Mouse (Mus musculus) gastrocnemius, adult 8-10 months (tissue): ENCODE measurements around the gene Slc35g3. TPM values are rescaled to one million over a fixed set of nuclear protein-coding genes. Genes with fewer than 3 reads are reported as not detected.
A peak's percentile ranks its signal among the peaks of the same experiment; 100 is the strongest.

Experiments
- DNase-seq, 2 experiments: peaks; one replicate each; pipeline ENCODE4 v3.0.0; 2022; ENCODE audit warnings: low spot score in 2 of 2
- total RNA-seq, 4 experiments: library from RNA; stranded (reverse); gene quantifications; 2 replicates each; pipeline ENCODE4 v1.2.4; 2022

Slc35g3 gene
- total RNA-seq = not detected

DNA sequence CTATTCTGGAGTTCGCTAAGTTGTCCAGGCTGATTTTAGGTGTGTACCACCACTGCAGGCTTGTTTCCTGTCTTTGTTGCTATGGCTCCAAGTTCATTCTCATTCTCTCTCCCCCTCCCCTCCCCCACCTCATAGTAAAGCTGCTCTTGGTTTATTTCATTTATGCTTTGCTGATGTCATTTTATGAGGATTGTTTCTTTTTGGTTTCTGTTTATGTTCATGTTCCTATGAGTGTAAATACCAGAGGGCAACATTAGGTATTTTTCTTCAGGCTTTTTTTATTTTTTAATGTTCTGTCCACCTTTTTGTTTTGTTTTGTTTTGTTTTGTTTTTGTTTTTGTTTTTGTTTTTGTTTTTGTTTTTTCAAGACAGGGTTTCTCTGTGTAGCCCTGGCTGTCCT is at the start of gene Slc35g3:
Slc35g3 (minus strand) TSS at position 101 of the 400 bp plus-strand sequence.
- no peak for DNase-seq

DNA sequence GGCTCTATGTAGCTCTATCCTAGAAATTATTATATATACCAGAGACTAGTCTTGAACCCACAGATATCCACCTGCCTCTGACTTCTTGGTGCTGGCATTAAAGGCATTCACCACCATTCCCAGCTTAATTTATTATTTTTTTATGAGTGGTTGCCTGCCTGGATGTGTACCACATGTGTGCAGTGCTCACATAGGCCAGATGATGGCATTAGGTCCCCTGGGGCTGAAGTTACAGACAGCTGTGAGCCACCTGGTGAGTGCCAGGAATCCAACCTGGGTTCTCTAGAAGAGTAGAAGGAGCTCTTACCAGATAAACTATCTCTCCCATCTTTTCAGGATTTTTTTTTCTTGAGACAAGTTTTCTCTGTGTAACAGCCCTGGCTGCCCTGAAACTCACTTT is 48.5 kb upstream of the Slc35g3 start:
- DNase-seq = no peak

DNA sequence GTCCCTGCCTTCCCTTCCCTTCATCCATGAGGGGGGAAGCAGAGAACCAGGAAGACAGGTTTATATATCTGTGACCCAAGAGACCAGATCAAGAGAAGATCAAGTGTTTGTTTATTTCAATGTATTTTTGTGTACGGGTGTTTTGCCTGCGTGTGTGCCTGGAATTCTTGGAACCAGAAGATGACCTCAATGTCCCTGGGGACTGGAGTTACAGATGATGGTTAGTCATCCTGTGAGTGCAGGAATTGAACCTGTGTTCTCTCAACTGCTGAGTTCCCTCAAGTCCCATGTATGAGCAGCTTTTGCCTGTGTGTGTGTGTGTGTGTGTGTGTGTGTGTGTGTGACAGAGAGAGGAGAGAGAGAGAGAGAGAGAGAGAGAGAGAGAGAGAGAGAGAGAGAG is 45.9 kb upstream of the Slc35g3 start:
- no peak for DNase-seq

DNA sequence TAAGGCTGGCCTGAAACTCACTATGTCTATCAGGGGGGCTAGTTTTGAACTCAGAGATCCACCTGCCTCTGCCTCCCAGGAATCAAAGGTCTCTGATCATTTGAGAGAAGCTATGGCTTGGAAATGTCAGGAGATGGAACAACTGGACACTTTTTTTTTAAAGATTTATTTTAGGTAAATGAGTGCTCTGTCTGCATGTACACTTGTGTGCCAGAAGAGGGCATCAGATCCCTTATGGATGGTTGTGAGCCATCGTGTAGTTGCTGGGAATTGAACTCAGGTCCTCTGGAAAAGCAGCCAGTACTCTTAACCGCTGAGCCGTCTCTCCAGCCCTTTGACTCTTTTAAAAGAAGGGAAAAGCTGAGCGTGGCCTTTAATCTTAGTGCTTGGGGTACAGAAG is 44.6 kb upstream of the Slc35g3 start:
- DNase-seq = no peak

GRCm38 (mm10) chr11:69804972-69805909 is 43.5 kb upstream of the Slc35g3 start, which contains the start of gene Tmem102:
Gene Tmem102 (minus strand): TSS chr11:69805624.
- no peak for DNase-seq

GRCm38 (mm10) chr11:69804652-69804940 is 42.8 kb upstream of the Slc35g3 start:
- no peak for DNase-seq

GRCm38 (mm10) chr11:69803786-69804651 is 42.3 kb upstream of the Slc35g3 start:
- DNase-seq = peak; percentile 55 to 64

- no peak for DNase-seq
Measured at GRCm38 (mm10) chr11:69803328-69803727, 41.6 kb upstream of the Slc35g3 start.

GRCm38 (mm10) chr11:69802648-69803105 is 40.9 kb upstream of the Slc35g3 start:
- peak; percentile 75 to 79 for DNase-seq

DNA sequence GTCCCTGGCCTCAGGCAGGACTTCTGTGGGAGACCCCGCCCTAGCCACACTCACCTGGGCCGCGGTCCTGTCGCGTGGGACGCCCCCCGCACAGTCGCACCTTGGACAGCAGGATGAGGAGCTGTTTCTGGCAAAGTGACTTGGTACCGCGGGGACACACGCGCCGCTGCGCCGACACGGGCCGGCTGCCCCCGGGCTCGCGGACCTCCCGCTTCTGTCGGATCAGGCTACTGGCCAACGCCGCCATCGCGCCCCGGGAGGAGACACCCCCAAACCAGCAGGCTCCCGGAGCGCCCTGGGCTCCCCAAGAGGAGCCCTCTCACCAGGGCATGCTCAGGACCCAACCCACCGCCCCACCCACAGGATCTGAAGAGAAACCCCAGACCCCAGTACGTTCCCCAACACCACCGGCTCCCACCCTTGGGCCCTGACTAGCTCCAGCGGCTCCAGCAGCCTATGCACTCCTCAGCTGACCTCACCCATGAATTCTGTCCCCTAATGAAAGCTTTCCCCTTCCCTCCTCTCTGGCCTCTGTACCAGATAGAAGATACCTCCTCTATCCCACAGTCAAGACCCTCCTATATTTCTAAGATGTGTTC is 39.7 kb upstream of the Slc35g3 start, which contains the start of gene Fgf11:
Fgf11 (minus strand) TSS at position 479 of the 599 bp plus-strand sequence.
- DNase-seq = no peak

GRCm38 (mm10) chr11:69800392-69801197 is 38.8 kb upstream of the Slc35g3 start:
- DNase-seq = no peak

- DNase-seq = peak in 1 of 2 experiments; percentile 36
Measured at GRCm38 (mm10) chr11:69800138-69800391, 38.3 kb upstream of the Slc35g3 start.

DNA sequence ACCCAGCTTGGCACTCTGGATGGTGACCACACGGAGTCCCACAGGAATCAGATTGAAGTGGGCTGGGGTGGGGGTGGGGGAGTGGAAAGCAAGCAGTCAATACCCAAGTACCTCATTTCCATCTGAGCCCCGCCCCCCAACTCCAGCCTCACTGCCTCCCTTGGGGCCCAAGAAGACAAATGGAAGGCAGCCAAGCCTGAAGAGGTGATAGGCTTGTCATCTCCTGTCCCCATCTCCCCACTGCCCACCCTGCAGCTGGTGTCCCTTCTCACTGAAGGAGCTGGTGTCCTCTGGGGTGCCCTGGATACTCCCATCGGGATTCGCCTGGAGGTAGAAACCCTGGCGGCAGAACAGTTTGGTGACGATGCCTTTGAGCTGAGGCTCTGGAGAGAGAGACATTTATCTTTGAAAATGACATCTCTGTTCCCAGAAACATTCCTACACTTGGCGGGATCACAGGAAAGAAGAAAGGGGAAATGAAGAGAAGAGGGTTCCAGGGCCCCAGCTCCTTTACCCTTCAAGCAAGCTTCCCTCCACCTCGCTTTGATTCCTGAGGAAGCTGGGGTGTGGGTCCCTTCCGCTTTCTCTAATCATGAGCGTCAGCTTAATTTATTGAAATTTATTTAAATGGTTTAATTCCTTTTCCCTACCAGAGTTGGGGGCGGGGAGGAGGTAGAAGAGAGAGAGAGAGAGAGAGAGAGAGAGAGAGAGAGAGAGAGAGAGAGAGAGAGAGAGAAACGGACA is 37.8 kb upstream of the Slc35g3 start:
- no peak for DNase-seq

- DNase-seq = no peak
Measured at GRCm38 (mm10) chr11:69797924-69798323, 36.2 kb upstream of the Slc35g3 start.

DNA sequence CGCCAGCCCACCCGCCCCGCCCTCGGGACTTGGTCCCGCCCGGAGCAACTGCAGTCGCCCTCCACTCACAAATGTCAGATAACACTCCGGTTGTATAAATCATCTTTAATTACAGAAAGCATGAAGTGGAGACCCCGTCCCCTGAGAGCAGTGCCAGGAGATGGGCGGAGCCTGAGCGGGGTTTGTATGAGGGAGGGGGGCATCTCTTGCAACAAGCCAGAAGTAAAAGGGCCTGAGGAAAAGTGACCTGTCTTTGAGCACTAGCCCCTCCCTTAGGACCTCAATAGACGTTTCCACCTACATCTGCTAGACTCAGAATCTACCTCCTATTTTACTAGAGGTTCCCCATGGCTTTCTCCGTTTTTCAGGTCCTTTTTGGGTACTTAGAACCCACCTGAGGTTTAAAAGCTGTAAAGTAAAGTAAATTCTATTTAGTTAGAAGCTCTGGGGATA is 34.2 kb upstream of the Slc35g3 start:
- DNase-seq = no peak

- DNase-seq = peak; percentile 93 to 95
Measured at GRCm38 (mm10) chr11:69795168-69795982, 33.6 kb upstream of the Slc35g3 start, which contains the start of gene Chrnb1. Gene Chrnb1 (minus strand): TSS chr11:69795943.

- no peak for DNase-seq
Measured at GRCm38 (mm10) chr11:69793429-69793828, 31.7 kb upstream of the Slc35g3 start.

DNA sequence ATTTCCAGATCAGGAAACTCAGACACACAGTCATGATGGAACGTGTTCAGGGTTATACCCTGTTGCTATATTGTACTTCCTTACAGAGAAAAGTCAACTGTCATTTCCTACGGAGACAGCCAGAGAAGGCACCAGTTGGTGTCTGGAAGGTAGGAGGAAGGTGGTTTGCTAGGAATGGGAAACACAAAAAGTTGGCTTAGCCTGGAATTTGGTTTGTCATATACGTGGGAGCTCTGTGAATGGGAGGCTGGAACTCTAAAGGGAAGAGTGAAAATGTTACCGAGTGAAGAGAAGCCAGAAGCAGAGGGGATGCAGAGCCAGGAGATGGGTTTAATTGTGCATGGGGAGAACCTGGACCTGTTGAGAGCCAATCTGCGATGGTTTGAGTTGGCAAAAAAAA is 29.7 kb upstream of the Slc35g3 start:
- no peak for DNase-seq

DNA sequence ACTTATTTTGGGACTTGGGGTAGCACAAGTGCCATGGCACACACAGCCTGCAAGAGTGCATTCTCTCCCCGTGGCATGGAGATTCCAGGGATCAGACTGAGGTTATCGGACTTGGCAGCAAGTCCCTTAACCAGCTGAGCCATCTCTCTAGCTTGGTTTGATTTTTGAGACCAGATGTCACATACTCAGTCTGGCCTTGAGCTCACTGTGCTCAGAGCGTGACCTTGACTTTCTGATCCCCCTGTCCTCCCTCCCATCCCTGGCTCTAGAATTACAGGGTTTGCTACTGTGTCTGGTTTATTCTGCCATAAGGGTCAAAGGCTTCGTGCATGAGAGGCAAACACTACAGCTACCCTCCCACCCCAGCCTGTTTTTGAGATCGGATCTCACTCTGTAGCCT is 27.7 kb upstream of the Slc35g3 start:
- DNase-seq = no peak
